Mouse (Mus musculus) neural tube, embryonic 15.5 days (tissue): ENCODE measurements around the gene Abcc9. TPM values are rescaled to one million over a fixed set of nuclear protein-coding genes. Genes with fewer than 3 reads are reported as not detected.

Experiments used
- ATAC-seq: fragments of 200-750 bp; cut with Nextera tagmentation; 2 replicates; pipeline ENCODE4 v1.8.0; 2017; ENCODE audit warnings: mild to moderate bottlenecking, moderate TSS enrichment, moderate library complexity; ENCODE audit not compliant: low FRiP score
- H3K27ac ChIP-seq: fragments of 300-500 bp; sonication (generic); replicated peaks from 2 replicates; pipeline ENCODE4 v1.5.1; 2015; ENCODE audit warnings: mild to moderate bottlenecking, inconsistent platforms
- H3K27me3 ChIP-seq: fragments of 300-500 bp; sonication (generic); replicated peaks from 2 replicates; pipeline ENCODE4 v1.6.1; 2015; ENCODE audit warnings: inconsistent platforms
- H3K36me3 ChIP-seq: fragments of 300-500 bp; sonication (generic); 2 replicates; pipeline ENCODE4 v1.6.1; 2015; ENCODE audit warnings: inconsistent platforms
- H3K4me1 ChIP-seq: fragments of 300-500 bp; sonication (generic); 2 replicates; pipeline ENCODE4 v1.6.1; 2015; ENCODE audit warnings: inconsistent platforms
- H3K4me2 ChIP-seq: fragments of 300-500 bp; sonication (generic); 2 replicates; pipeline ENCODE4 v1.6.1; 2015; ENCODE audit warnings: inconsistent platforms, mild to moderate bottlenecking, moderate library complexity
- H3K4me3 ChIP-seq: fragments of 300-500 bp; sonication (generic); replicated peaks from 2 replicates; pipeline ENCODE4 v1.5.1; 2015; ENCODE audit warnings: mild to moderate bottlenecking, inconsistent platforms
- H3K9ac ChIP-seq: fragments of 300-500 bp; sonication (generic); replicated peaks from 2 replicates; pipeline ENCODE4 v1.6.1; 2015; ENCODE audit warnings: mild to moderate bottlenecking, inconsistent platforms
- H3K9me3 ChIP-seq: fragments of 300-500 bp; sonication (generic); replicated peaks from 2 replicates; pipeline ENCODE4 v1.6.1; 2016; ENCODE audit warnings: inconsistent platforms
- WGBS: fragments of 180-500 bp; shearing (Covaris S2); methylation state at CpG from one replicate; pipeline ENCODE4 v1.1.7; 2015; ENCODE audit warnings: mixed read lengths; 5-methylcytosine and 5-hydroxymethylcytosine counted together
- polyA plus RNA-seq: library from polyadenylated mRNA; unstranded; fragments of >200 nt; fragmentation: Nextera tagmentation; extraction: Ambion mirVana; gene quantifications from 2 replicates; pipeline ENCODE4 v1.2.1, GENCODE M21; 2015

Abcc9 gene
- polyA plus RNA-seq, 1 experiment from 2014 or later, result 2.9 TPM

DNA sequence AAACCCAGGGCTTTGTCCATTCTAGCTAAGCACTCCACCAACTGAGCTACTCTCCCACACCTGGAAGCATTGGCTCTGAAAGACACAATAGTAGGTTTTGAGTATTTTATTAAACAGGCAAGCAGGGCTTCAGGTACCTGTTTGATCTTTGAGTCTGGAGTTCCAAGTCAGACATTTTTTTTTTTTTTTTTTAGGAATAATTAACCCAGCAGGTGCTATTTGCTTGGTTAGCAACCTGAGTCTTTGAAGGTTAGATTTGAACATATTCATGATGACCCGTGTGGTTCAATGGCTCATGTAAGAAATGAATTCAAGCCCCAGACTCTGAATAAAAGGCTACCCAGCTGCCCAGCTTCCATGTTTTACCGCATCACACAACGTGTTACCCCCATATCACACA, 137.4 kb downstream of the Abcc9 start:
- H3K36me3 ChIP-seq, result no peaks in the 10 kb centered on the region
- peaks cover 15% of the 10 kb centered on the region for H3K27me3 ChIP-seq
- H3K4me3 ChIP-seq, result no peak overlapping the region
- H3K9me3 ChIP-seq, result no peaks in the 10 kb centered on the region
- H3K27ac ChIP-seq, result no peak overlapping the region
- 95% methylated on average over 3 of the region's 3 CpGs for WGBS
- no peak overlapping the region for H3K9ac ChIP-seq
- H3K4me1 ChIP-seq, result no peaks in the 10 kb centered on the region
- ATAC-seq, result no peak
- H3K4me2 ChIP-seq, result no peak overlapping the region

DNA sequence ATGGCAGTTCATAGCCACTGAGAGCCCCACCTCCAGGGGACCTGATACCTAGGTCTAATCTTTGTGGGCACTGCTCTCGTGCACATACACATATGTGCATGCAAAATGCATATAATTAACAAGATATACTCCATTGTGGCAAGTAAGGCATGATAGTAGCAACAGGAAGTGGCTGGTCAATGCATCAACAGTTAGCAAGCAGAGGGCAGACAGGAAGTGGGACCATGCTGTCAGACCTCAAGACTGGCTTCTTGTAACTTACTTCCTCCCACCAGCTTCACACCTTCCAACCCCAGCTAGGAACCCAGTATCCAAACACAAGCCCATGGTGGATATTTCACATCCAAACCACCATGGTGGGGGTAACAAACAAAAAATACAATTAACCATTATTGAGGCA, 141.0 kb downstream of the Abcc9 start:
- H3K27ac ChIP-seq, result no peak overlapping the region
- no peaks in the 10 kb centered on the region for H3K9me3 ChIP-seq
- no peaks in the 10 kb centered on the region for H3K27me3 ChIP-seq
- no peak for ATAC-seq
- no peak overlapping the region for H3K4me3 ChIP-seq
- no peaks in the 10 kb centered on the region for H3K36me3 ChIP-seq
- WGBS, result 68% methylated on average over 1 of the region's 1 CpGs
- no peaks in the 10 kb centered on the region for H3K4me1 ChIP-seq
- H3K4me2 ChIP-seq, result no peak overlapping the region
- H3K9ac ChIP-seq, result no peak overlapping the region

DNA sequence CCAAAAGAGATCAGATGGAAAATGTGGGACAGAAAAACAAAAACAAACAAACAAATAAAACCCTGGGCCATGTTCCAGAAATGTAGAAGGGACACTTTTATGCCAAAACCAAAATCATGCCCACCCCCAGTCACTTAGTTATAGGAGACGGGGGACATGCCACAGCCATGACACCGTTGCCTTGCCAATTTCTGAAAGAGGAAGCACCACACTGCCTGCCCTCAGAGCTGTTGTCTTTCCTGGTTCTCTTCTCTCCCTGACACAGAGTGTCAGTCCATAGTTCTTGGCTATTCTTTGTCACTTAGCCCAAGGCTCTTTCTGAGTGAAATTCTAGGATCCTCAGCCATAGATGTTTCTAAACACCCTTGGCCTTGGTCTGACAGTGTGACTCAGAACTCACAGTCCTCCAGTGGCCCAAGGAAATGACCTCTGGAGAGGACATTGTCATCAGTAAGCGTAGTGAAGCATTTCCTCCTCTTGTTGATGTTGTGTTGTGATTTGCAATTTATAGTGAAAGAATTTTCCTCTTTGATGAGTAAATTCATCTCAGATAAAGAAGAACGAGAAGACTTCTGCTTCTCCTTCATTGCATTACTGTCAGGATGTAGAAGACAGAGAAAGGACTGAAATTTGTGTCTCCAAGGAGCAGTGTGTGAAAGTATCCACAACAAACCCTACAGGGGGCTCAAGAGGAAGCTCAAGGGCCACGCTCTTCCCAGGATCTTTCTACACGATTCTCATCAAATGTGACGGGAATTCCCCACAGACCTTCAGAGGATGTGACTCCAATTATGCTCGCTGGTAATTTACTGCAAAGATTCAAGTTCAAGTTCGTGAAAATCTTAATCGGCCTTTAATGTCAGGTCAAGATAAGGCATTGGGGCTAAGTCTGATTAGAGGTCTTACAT, 143.1 kb downstream of the Abcc9 start:
- no peaks in the 10 kb centered on the region for H3K36me3 ChIP-seq
- 87% methylated on average over 10 of the region's 10 CpGs for WGBS
- no peak overlapping the region for H3K4me2 ChIP-seq
- ATAC-seq, result no peak
- H3K27me3 ChIP-seq, result no peaks in the 10 kb centered on the region
- H3K4me1 ChIP-seq, result no peaks in the 10 kb centered on the region
- H3K9me3 ChIP-seq, result no peaks in the 10 kb centered on the region
- H3K27ac ChIP-seq, result no peak overlapping the region
- no peak overlapping the region for H3K9ac ChIP-seq
- no peak overlapping the region for H3K4me3 ChIP-seq

DNA sequence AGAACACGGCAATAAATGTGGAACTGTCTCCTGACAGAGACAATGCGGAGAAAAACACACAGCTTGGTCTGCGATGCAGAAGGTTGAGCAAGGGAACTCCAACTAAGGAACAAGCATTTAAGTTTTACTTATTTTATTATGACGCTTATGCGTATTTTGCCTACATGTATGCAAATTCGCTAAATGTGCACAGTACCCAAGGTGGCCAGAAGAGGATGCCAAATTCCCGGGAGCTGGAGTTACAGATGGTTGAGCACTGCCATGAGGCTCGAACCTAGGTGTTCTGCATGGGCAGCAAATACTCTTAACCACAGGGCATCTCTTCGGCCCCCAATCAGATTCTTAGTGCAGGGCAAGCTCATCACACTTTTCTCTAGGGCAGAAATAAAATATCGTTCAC, 144.0 kb downstream of the Abcc9 start:
- H3K4me1 ChIP-seq, result no peaks in the 10 kb centered on the region
- no peak for ATAC-seq
- H3K36me3 ChIP-seq, result no peaks in the 10 kb centered on the region
- no peak overlapping the region for H3K27ac ChIP-seq
- no peak overlapping the region for H3K4me2 ChIP-seq
- H3K9ac ChIP-seq, result no peak overlapping the region
- no peaks in the 10 kb centered on the region for H3K27me3 ChIP-seq
- WGBS, result 86% methylated on average over 10 of the region's 10 CpGs
- H3K9me3 ChIP-seq, result no peaks in the 10 kb centered on the region
- H3K4me3 ChIP-seq, result no peak overlapping the region

DNA sequence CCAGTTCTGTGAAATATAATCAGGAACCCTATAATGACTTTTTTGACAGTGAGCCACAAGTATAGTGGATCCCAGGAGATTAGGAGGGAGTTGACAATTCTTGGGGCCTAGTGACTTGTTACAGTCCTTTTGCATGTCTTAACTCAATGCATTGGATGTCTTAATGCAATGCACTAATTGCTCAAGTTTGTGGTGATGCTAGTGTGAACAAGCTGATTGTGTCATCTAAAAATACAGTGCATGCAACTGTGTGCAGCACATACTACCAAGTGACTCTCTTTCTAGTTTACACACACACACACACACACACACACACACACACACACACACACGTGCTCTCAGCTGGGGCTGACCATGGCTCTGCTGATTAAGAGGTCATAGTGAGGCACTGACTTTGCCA, 146.1 kb downstream of the Abcc9 start:
- Histone ChIP-seq H3K4me1 (no peaks in the 10 kb centered on the region), H3K9ac (no peak overlapping the region), H3K4me3 (no peak overlapping the region), H3K27ac (no peak overlapping the region), H3K36me3 (no peaks in the 10 kb centered on the region), H3K9me3 (no peaks in the 10 kb centered on the region), H3K4me2 (no peak overlapping the region), H3K27me3 (no peaks in the 10 kb centered on the region)
- WGBS, result 91% methylated on average over 1 of the region's 1 CpGs
- no peak for ATAC-seq

DNA sequence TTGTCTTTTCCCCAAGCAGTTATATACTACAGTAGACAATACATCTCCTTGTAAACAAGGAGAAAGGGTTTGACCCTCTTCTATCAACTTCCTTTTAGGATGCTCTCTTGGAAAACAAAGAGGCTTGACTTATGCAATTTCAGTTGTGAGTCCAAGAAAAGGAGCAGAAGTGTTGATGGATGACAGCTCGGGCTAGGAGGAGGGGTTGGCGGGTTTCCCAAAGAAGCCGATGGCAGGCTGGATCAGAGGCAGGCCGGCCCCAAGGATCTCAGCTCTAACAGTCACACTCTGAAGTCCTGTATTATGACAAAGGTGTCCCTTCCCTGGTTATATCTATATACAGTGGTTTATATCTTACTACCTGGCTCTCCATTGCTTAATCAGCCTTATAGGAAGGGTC, 150.6 kb downstream of the Abcc9 start:
- ATAC-seq, result no peak
- no peaks in the 10 kb centered on the region for H3K9me3 ChIP-seq
- no peaks in the 10 kb centered on the region for H3K27me3 ChIP-seq
- H3K4me1 ChIP-seq, result no peaks in the 10 kb centered on the region
- no peaks in the 10 kb centered on the region for H3K36me3 ChIP-seq
- H3K4me3 ChIP-seq, result no peak overlapping the region
- H3K27ac ChIP-seq, result no peak overlapping the region
- no peak overlapping the region for H3K4me2 ChIP-seq
- H3K9ac ChIP-seq, result no peak overlapping the region
- 68% methylated on average over 4 of the region's 4 CpGs for WGBS

DNA sequence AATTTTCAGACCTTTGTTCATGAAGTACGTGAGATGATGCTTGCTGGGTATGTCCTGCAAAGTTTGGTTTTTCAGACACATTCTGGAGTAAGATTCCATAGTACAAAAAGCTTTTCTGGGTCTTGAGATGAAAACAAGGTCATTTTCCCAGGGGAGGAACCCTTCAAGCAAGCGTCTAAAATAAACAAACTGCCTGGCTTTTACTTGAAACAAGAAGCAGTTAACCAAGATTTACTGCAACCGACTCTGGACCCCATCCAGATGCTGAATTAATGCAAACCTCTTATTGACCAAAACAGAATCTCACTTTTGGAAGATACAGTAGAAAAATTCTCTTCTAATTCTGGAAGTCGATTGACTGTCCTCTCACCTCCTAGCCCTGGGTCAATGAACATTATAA, 151.2 kb downstream of the Abcc9 start:
- Histone ChIP-seq H3K4me1 (no peaks in the 10 kb centered on the region), H3K36me3 (no peaks in the 10 kb centered on the region), H3K27me3 (no peaks in the 10 kb centered on the region), H3K4me3 (no peak overlapping the region), H3K4me2 (no peak overlapping the region), H3K9ac (no peak overlapping the region), H3K9me3 (no peaks in the 10 kb centered on the region), H3K27ac (no peak overlapping the region)
- no peak for ATAC-seq
- 66% methylated on average over 4 of the region's 4 CpGs for WGBS

DNA sequence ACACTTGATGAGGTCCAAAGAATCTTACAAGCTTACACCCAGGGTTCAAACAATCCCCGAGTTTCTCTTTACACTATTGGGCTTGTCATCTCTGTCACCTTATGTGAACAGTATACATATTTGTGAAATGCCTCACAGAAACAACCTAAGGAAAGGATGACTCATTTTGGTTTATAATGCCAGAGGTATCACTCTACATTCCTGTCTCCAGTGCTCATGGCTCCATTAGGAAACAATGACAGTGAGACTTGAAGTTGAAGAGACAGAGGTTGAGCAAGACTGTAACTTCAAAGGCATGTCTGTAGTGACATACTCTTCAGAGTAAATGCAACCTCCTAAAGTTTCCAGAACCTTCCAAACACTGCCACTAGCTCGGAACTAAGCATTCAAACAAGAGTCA, 153.7 kb downstream of the Abcc9 start:
- H3K27ac ChIP-seq, result no peak overlapping the region
- 98% methylated on average over 2 of the region's 2 CpGs for WGBS
- H3K4me1 ChIP-seq, result no peaks in the 10 kb centered on the region
- no peak for ATAC-seq
- no peaks in the 10 kb centered on the region for H3K27me3 ChIP-seq
- no peaks in the 10 kb centered on the region for H3K9me3 ChIP-seq
- no peak overlapping the region for H3K9ac ChIP-seq
- no peak overlapping the region for H3K4me3 ChIP-seq
- no peak overlapping the region for H3K4me2 ChIP-seq
- H3K36me3 ChIP-seq, result no peaks in the 10 kb centered on the region

DNA sequence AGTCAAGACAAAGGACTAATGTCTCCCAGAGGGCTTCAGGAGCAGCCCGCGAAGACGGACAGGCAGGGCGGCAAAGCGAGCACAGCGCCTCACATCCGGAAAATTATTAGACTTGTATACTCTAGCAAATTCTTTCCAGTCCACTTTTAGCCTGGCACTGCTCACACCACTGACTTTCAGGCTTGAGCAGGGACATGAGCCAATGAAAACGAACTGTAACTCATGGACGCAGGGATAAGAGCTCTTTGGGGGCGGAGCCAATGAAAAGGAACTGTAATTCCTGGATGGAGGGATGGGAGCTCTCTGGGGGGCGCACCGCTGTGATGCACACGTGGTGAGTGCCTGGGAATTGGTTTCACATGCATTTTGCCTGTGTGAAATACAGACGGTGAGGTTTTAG, 157.0 kb downstream of the Abcc9 start:
- Histone ChIP-seq H3K27me3 (no peaks in the 10 kb centered on the region), H3K36me3 (no peaks in the 10 kb centered on the region), H3K9ac (no peak overlapping the region), H3K4me3 (no peak overlapping the region), H3K4me1 (no peaks in the 10 kb centered on the region), H3K27ac (no peak overlapping the region), H3K9me3 (no peaks in the 10 kb centered on the region), H3K4me2 (peak overlapping the region; percentile 31; the same call in 1 of the 2 replicates)
- WGBS, result 54% methylated on average over 14 of the region's 14 CpGs
- ATAC-seq, result no peak

DNA sequence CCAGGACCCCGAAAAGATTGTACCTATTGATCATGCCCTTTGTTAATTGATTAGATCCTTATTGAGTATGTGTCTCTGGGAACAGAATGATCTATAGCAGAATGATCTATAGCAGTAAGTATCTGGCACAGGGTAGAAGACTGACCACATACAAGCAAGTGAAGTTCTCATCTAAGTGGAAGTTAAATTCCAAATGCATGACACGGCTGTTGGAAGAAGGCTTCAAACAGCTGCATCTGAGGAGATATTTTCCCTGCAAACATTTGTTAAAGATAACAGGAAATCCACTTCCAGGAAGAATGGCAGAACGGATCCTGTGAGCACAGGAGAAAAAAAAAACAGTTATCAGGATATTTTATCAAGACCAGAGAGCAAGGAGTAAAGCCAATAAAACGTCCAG, 158.5 kb downstream of the Abcc9 start:
- no peak overlapping the region for H3K27ac ChIP-seq
- no peaks in the 10 kb centered on the region for H3K27me3 ChIP-seq
- H3K4me3 ChIP-seq, result no peak overlapping the region
- H3K9me3 ChIP-seq, result no peaks in the 10 kb centered on the region
- no peak overlapping the region for H3K4me2 ChIP-seq
- no peaks in the 10 kb centered on the region for H3K4me1 ChIP-seq
- WGBS, result 86% methylated on average over 4 of the region's 4 CpGs
- H3K9ac ChIP-seq, result no peak overlapping the region
- H3K36me3 ChIP-seq, result no peaks in the 10 kb centered on the region
- ATAC-seq, result no peak

DNA sequence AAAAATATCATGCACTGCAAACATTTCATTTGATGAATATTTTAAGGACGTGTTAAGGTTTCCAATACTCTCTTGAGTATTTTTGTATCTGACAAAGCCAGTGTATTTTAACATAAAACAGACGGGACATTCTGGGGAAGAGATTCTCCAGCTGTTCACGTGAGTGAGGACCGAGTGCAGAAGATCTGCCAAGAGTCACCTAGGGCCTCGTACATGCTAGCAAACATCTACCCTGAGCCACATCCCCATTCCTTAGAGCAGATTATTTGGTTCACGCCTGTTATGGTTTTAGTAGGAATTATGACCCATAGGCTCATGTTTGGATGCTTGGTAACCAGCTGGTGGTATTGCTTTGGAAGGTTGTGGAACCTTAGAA, 159.3 kb downstream of the Abcc9 start:
- no peaks in the 10 kb centered on the region for H3K9me3 ChIP-seq
- H3K4me2 ChIP-seq, result no peak overlapping the region
- no peaks in the 10 kb centered on the region for H3K36me3 ChIP-seq
- H3K9ac ChIP-seq, result no peak overlapping the region
- no peak overlapping the region for H3K4me3 ChIP-seq
- no peaks in the 10 kb centered on the region for H3K4me1 ChIP-seq
- no peak for ATAC-seq
- 88% methylated on average over 6 of the region's 6 CpGs for WGBS
- H3K27ac ChIP-seq, result no peak overlapping the region
- H3K27me3 ChIP-seq, result no peaks in the 10 kb centered on the region

DNA sequence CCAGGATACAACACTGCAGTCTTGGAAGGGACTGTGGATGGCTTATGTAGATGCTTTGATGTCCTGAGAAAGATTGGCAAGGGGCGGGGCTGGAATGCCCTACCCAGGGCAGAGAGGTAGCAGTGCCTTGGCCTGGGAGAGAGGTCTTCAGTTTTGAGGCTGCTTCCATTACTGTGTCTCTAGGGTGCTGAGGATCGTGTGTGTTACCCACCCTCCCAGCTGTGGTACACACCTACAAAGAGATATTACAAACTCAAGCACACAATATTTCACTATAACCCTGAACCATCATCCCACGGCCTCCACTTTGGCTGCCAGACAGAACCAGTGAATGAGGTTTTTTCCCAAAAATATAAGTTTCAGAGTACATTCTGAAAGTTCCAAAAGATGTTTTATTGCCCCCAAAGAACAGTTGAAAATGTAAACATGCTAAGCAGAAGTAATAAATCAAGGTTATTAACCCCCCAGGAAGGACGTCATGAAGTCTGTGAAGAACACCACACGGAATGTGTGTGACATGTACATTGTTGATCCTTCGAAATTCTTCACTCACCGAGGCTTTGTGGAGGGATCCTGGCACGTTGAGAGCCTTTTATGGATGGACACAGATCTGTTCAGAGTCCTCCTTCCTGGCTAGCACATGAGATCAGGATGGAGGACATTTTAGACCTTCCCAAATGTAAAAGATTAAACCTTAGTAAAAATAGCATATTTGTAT, 159.9 kb downstream of the Abcc9 start:
- Histone ChIP-seq H3K9me3 (no peaks in the 10 kb centered on the region), H3K4me1 (no peaks in the 10 kb centered on the region), H3K27ac (no peak overlapping the region), H3K36me3 (no peaks in the 10 kb centered on the region), H3K4me3 (no peak overlapping the region), H3K4me2 (no peak overlapping the region), H3K27me3 (no peaks in the 10 kb centered on the region), H3K9ac (no peak overlapping the region)
- WGBS, result 75% methylated on average over 8 of the region's 8 CpGs
- no peak for ATAC-seq
